Mouse (Mus musculus): ENCODE measurements at regions not wholly inside any gene's neighbourhood (a gene's known extent, or its start where the extent isn't known, plus 50 kb on each side); places are given as distances from the start of the nearest gene placed in this dataset.

- no peak for ATAC-seq (ENCODE audit: insufficient read depth, low read depth)
- TF ChIP-seq EP300 (IDR thresholded peaks at IDR 0.05; ENCODE audit: low read depth) (no peak), CTCF (IDR thresholded peaks at IDR 0.05; ENCODE audit: low read depth) (no peak)
- no peaks in the 10 kb centered on the region for H3K4me1 ChIP-seq (ENCODE audit: control insufficient read depth, insufficient read depth)
- H3K4me2 ChIP-seq (ENCODE audit: low read depth, low read length) = no peak overlapping the region
- DNase-seq (ENCODE audit: low spot score) = no peak
- H3K9ac ChIP-seq (replicated peaks; ENCODE audit: low read depth, low read length) = no peak overlapping the region
- H3K27ac ChIP-seq (ENCODE audit: low read depth) = no peak overlapping the region
- H3K36me3 ChIP-seq (replicated peaks; ENCODE audit: control insufficient read depth, insufficient read depth, low read length) = no peaks in the 10 kb centered on the region
- WGBS = 47% methylated on average over 1 of the region's 1 CpGs
- H3K27me3 ChIP-seq (ENCODE audit: control insufficient read depth, insufficient read depth, low read length) = no peaks in the 10 kb centered on the region
- no peaks in the 10 kb centered on the region for H3K9me3 ChIP-seq (replicated peaks; ENCODE audit: control insufficient read depth, low read length)
- no peak overlapping the region for H3K4me3 ChIP-seq (ENCODE audit: low read depth, low read length)
These were observed 359.4 kb upstream of the Cdh11 start for GRCm38 (mm10) chr8:103144835-103145234.

GRCm38 (mm10) chr8:103148013-103148412 lies 362.6 kb upstream of the Cdh11 start:
- 50% methylated on average over 4 of the region's 4 CpGs for WGBS
- Histone ChIP-seq H3K4me3 (ENCODE audit: low read depth, low read length) (no peak overlapping the region), H3K36me3 (replicated peaks; ENCODE audit: control insufficient read depth, insufficient read depth, low read length) (no peaks in the 10 kb centered on the region), H3K9ac (replicated peaks; ENCODE audit: low read depth, low read length) (no peak overlapping the region), H3K9me3 (replicated peaks; ENCODE audit: control insufficient read depth, low read length) (no peaks in the 10 kb centered on the region), H3K4me2 (ENCODE audit: low read depth, low read length) (no peak overlapping the region), H3K4me1 (ENCODE audit: control insufficient read depth, insufficient read depth) (no peaks in the 10 kb centered on the region), H3K27me3 (ENCODE audit: control insufficient read depth, insufficient read depth, low read length) (no peaks in the 10 kb centered on the region), H3K27ac (ENCODE audit: low read depth) (no peak overlapping the region)
- TF ChIP-seq EP300 (IDR thresholded peaks at IDR 0.05; ENCODE audit: low read depth) (no peak), CTCF (IDR thresholded peaks at IDR 0.05; ENCODE audit: low read depth) (no peak)
- ATAC-seq (ENCODE audit: insufficient read depth, low read depth) = no peak
- no peak for DNase-seq (ENCODE audit: low spot score)

GRCm38 (mm10) chr8:103148447-103148846 lies 363.0 kb upstream of the Cdh11 start:
- no peak for TF ChIP-seq CTCF (IDR thresholded peaks at IDR 0.05; ENCODE audit: low read depth)
- TF ChIP-seq EP300 (IDR thresholded peaks at IDR 0.05; ENCODE audit: low read depth) = no peak
- no peak overlapping the region for H3K27ac ChIP-seq (ENCODE audit: low read depth)
- H3K9ac ChIP-seq (replicated peaks; ENCODE audit: low read depth, low read length) = no peak overlapping the region
- WGBS = 67% methylated on average over 10 of the region's 10 CpGs
- ATAC-seq (ENCODE audit: insufficient read depth, low read depth) = no peak
- H3K4me1 ChIP-seq (ENCODE audit: control insufficient read depth, insufficient read depth) = no peaks in the 10 kb centered on the region
- no peak overlapping the region for H3K4me2 ChIP-seq (ENCODE audit: low read depth, low read length)
- no peaks in the 10 kb centered on the region for H3K9me3 ChIP-seq (replicated peaks; ENCODE audit: control insufficient read depth, low read length)
- DNase-seq (ENCODE audit: low spot score) = no peak
- no peaks in the 10 kb centered on the region for H3K27me3 ChIP-seq (ENCODE audit: control insufficient read depth, insufficient read depth, low read length)
- no peak overlapping the region for H3K4me3 ChIP-seq (ENCODE audit: low read depth, low read length)
- no peaks in the 10 kb centered on the region for H3K36me3 ChIP-seq (replicated peaks; ENCODE audit: control insufficient read depth, insufficient read depth, low read length)

- no peak for ATAC-seq (ENCODE audit: insufficient read depth, low read depth)
- H3K9me3 ChIP-seq (replicated peaks; ENCODE audit: control insufficient read depth, low read length) = no peaks in the 10 kb centered on the region
- H3K27me3 ChIP-seq (ENCODE audit: control insufficient read depth, insufficient read depth, low read length) = no peaks in the 10 kb centered on the region
- H3K4me1 ChIP-seq (ENCODE audit: control insufficient read depth, insufficient read depth) = no peaks in the 10 kb centered on the region
- DNase-seq (ENCODE audit: low spot score) = no peak
- no peak overlapping the region for H3K27ac ChIP-seq (ENCODE audit: low read depth)
- TF ChIP-seq CTCF (IDR thresholded peaks at IDR 0.05; ENCODE audit: low read depth) = no peak
- no peak for TF ChIP-seq EP300 (IDR thresholded peaks at IDR 0.05; ENCODE audit: low read depth)
- no peak overlapping the region for H3K4me3 ChIP-seq (ENCODE audit: low read depth, low read length)
- H3K9ac ChIP-seq (replicated peaks; ENCODE audit: low read depth, low read length) = no peak overlapping the region
- no peak overlapping the region for H3K4me2 ChIP-seq (ENCODE audit: low read depth, low read length)
- 72% methylated on average over 7 of the region's 7 CpGs for WGBS
- H3K36me3 ChIP-seq (replicated peaks; ENCODE audit: control insufficient read depth, insufficient read depth, low read length) = no peaks in the 10 kb centered on the region
These were observed 381.3 kb upstream of the Cdh11 start for GRCm38 (mm10) chr8:103166623-103167316.

- Histone ChIP-seq H3K9me3 (replicated peaks; ENCODE audit: control insufficient read depth, low read length) (no peaks in the 10 kb centered on the region), H3K4me3 (ENCODE audit: low read depth, low read length) (no peak overlapping the region), H3K36me3 (replicated peaks; ENCODE audit: control insufficient read depth, insufficient read depth, low read length) (no peaks in the 10 kb centered on the region), H3K27me3 (ENCODE audit: control insufficient read depth, insufficient read depth, low read length) (no peaks in the 10 kb centered on the region), H3K4me2 (ENCODE audit: low read depth, low read length) (no peak overlapping the region), H3K27ac (ENCODE audit: low read depth) (no peak overlapping the region), H3K9ac (replicated peaks; ENCODE audit: low read depth, low read length) (no peak overlapping the region), H3K4me1 (ENCODE audit: control insufficient read depth, insufficient read depth) (0 out of 2 replicates have a peak, but pooled peaks cover 5% of the 10 kb centered on the region)
- no peak for DNase-seq (ENCODE audit: low spot score)
- no peak for ATAC-seq (ENCODE audit: insufficient read depth, low read depth)
- WGBS = 64% methylated on average over 3 of the region's 3 CpGs
- TF ChIP-seq CTCF (IDR thresholded peaks at IDR 0.05; ENCODE audit: low read depth) (no peak), EP300 (IDR thresholded peaks at IDR 0.05; ENCODE audit: low read depth) (no peak)
These were observed 387.9 kb upstream of the Cdh11 start for GRCm38 (mm10) chr8:103173313-103173712.
